Mouse (Mus musculus): ENCODE results near the gene Sycn. TPM values are rescaled to one million over a fixed set of nuclear protein-coding genes. Genes with fewer than 3 reads are reported as not detected.
"Not testable (repeated sequence)": the region's sequence is repeated elsewhere in the genome, so short reads cannot be mapped to it uniquely, and the experiment has no call there.

Sycn gene
- polyA plus RNA-seq, 1 experiment from 2014 or later = not detected

DNA sequence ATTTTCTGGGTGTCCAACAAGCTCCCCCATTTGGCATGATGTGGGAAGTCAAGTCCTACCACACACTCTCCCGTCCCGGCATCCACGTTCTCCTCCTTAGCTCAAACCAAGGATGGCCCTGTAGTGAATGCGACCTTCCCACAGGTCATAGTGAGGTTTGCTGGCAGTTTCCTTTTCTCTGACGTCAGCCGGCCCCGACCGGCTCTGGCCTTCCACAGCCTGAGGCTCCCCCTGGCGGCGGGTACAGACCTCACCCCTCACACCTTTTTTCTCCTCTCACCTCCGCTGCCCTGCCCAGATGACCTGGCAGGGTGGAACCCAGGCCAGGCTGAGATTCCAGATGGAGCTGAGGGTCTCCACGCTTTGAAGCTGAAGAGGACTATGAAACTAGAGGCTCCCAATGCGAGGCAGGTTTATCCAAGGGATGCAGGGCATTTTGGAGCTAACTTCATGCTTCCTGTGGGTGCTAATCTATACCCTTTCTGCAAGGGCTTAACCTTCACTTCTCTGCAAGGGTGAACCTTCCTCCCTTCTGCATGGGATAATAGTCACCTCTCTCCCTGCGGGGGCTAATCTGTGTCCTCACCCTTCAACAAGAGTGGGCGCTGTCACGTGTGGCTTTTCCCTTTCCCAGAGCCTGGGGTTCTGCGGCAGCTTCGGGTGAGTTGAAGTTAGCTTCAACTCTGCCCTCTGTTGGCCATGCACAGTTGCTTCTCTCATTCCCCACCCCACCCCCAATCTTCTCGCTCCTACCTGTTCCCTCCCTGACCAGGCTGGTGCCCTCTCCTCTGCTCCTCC is 12.6 kb upstream of the Sycn start:
- H3K36me3 ChIP-seq (ENCODE audit: control insufficient read depth, insufficient read depth, low read length) = no peaks in the 10 kb centered on the region
- H3K9me3 ChIP-seq (ENCODE audit: control insufficient read depth, low read length) = no peaks in the 10 kb centered on the region
- DNase-seq (ENCODE audit: low spot score) = peak; percentile 88
- no peak overlapping the region for H3K4me2 ChIP-seq (ENCODE audit: low read depth, low read length, severe bottlenecking)
- no peak overlapping the region for H3K4me3 ChIP-seq (ENCODE audit: low read depth, low read length)
- H3K27me3 ChIP-seq (ENCODE audit: control insufficient read depth, insufficient read depth, low read length) = no peaks in the 10 kb centered on the region
- peak; percentile 53; the same call in 1 of the 2 replicates for ATAC-seq (replicated peaks; ENCODE audit: low FRiP score)
- no peak overlapping the region for H3K9ac ChIP-seq (ENCODE audit: low read length)
- H3K4me1 ChIP-seq (replicated peaks; ENCODE audit: control insufficient read depth, insufficient read depth, low read length) = no peaks in the 10 kb centered on the region
- H3K27ac ChIP-seq (ENCODE audit: low read depth, low read length) = no peak overlapping the region
- WGBS = 5% methylated on average over 19 of the region's 19 CpGs

DNA sequence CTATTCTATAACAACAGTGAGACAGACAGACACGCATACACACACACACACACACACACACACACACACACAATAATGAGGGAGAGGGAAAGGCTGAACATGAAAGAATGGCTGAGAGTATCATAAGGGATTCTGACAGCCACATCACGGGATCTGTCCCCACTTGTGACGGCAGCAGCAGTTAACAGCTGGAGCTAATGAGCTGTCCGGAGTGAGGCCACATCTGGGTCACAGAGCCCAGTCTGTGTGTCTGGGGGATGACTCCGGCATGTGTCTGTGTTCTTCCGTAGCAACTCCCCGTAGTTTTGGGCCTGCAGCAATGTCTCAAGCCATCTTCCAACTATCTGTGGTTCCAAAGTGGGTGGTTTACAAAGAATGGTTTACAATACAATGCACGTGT is 8.7 kb upstream of the Sycn start:
- H3K9me3 ChIP-seq (ENCODE audit: control insufficient read depth, low read length) = no peaks in the 10 kb centered on the region
- 71% methylated on average over 8 of the region's 8 CpGs for WGBS
- no peak overlapping the region for H3K4me2 ChIP-seq (ENCODE audit: low read depth, low read length, severe bottlenecking)
- no peak overlapping the region for H3K4me3 ChIP-seq (ENCODE audit: low read depth, low read length)
- no peak overlapping the region for H3K9ac ChIP-seq (ENCODE audit: low read length)
- no peaks in the 10 kb centered on the region for H3K27me3 ChIP-seq (ENCODE audit: control insufficient read depth, insufficient read depth, low read length)
- DNase-seq (ENCODE audit: low spot score) = no peak
- no peaks in the 10 kb centered on the region for H3K4me1 ChIP-seq (replicated peaks; ENCODE audit: control insufficient read depth, insufficient read depth, low read length)
- no peak for ATAC-seq (replicated peaks; ENCODE audit: low FRiP score)
- H3K27ac ChIP-seq (ENCODE audit: low read depth, low read length) = no peak overlapping the region
- no peaks in the 10 kb centered on the region for H3K36me3 ChIP-seq (ENCODE audit: control insufficient read depth, insufficient read depth, low read length)

DNA sequence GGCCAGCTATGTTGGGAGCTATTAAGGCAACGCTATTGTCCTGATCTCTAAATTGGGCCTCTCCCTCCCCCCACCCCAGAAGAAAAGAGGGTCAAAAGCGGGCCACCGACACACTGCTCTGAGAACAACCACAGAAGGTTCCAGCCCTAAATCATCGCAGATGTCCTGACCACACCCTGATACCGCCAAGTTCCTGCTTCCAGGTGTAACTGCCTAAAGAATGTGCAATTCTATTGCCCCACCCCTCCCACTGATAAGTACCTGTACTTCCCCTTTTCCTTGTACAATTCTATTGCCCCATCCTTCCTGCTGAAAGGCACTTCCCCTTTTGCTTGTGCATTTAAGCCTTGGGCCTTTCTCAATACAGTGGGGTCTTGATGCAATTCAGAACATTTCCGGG is 1.8 kb upstream of the Sycn start:
- not testable (repeated sequence) for H3K9ac ChIP-seq (ENCODE audit: low read length); DNase-seq (ENCODE audit: low spot score); H3K27ac ChIP-seq (ENCODE audit: low read depth, low read length); H3K4me1 ChIP-seq (replicated peaks; ENCODE audit: control insufficient read depth, insufficient read depth, low read length); H3K27me3 ChIP-seq (ENCODE audit: control insufficient read depth, insufficient read depth, low read length); H3K9me3 ChIP-seq (ENCODE audit: control insufficient read depth, low read length); H3K4me3 ChIP-seq (ENCODE audit: low read depth, low read length); H3K4me2 ChIP-seq (ENCODE audit: low read depth, low read length, severe bottlenecking); H3K36me3 ChIP-seq (ENCODE audit: control insufficient read depth, insufficient read depth, low read length); ATAC-seq (replicated peaks; ENCODE audit: low FRiP score)
- WGBS = 93% methylated on average over 6 of the region's 6 CpGs

DNA sequence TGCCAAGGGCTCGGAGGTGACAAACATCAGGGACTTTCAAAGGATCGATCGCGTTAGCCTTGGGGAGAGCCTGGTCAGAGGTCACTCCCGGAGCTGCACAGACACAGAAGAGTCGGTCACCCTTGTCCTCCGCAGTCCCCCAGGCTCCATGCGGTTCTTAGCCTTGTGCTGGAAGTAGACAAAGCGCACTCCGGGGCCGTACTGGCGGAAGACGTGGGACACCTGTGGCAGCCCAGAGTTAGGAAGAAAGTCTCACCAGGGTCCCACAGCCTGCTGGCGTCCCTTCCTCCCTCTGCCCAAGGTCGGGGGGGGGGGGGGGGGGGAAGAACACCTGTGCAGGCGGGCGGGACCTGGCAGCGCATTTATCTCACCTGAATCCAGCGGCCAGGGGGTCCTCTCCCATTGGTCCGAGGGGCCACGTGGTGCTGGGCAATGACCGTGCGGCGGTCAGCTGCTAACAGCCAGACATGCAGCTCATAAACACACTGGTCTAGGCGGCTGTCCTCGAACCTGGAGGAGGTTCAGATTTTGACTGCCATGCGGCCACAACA is 3.4 kb downstream of the Sycn start:
- Histone ChIP-seq H3K9me3 (ENCODE audit: control insufficient read depth, low read length) (no peaks in the 10 kb centered on the region), H3K9ac (ENCODE audit: low read length) (no peak overlapping the region), H3K4me2 (ENCODE audit: low read depth, low read length, severe bottlenecking) (peak overlapping the region; percentile 39), H3K36me3 (ENCODE audit: control insufficient read depth, insufficient read depth, low read length) (no peaks in the 10 kb centered on the region), H3K4me1 (replicated peaks; ENCODE audit: control insufficient read depth, insufficient read depth, low read length) (peaks cover 4% of the 10 kb centered on the region), H3K27me3 (ENCODE audit: control insufficient read depth, insufficient read depth, low read length) (peaks cover 30% of the 10 kb centered on the region), H3K4me3 (ENCODE audit: low read depth, low read length) (peak overlapping the region; percentile 18; the same call in 1 of the 2 replicates), H3K27ac (ENCODE audit: low read depth, low read length) (no peak overlapping the region)
- 0 out of 2 replicates have a peak, but pooled peaks have one; percentile 7 for ATAC-seq (replicated peaks; ENCODE audit: low FRiP score)
- peak; percentile 63 for DNase-seq (ENCODE audit: low spot score)
- 5% methylated on average over 26 of the region's 27 CpGs for WGBS

DNA sequence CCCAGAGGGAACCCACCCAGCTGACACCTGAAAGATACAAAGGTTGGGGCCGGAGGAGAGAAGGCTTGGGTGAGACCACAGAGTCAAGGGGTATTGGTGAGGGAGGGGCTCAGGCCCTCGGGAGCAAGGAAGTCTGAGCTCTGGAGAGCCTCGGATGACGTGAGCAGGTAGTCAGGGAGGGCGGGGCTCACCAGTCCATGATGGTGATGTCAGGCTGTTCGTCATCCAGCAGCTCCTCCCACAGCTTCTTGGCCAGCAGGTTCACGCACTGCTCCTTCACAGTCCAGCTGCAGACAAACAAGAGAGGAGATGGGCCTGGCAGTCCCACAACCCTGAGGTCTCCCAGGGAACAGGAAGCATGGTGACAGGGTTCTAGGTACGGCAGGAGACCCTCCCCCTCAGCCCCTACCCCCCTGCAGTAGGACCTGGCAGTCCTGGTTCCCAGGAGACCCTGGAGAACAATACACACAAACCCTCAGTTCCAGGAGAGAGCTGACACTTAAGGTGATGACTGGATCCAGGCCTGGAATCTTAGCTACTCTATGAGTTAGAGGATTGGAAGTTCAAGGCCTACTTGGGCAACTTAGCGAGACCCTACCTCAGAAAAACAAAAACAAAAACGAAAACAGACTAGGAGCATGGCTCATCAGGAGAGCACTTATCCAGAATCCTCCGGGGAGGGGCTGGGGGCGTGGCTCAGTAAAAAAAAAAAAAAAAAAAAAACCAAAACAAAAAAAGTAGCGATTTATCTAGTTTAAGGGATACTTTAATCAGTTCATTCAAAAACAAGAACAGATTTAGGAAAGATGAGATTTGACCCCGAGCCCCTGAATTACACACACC is 4.6 kb downstream of the Sycn start:
- Histone ChIP-seq H3K4me3 (ENCODE audit: low read depth, low read length) (no peak overlapping the region), H3K27me3 (ENCODE audit: control insufficient read depth, insufficient read depth, low read length) (peaks cover 30% of the 10 kb centered on the region), H3K4me1 (replicated peaks; ENCODE audit: control insufficient read depth, insufficient read depth, low read length) (peaks cover 4% of the 10 kb centered on the region), H3K27ac (ENCODE audit: low read depth, low read length) (no peak overlapping the region), H3K9me3 (ENCODE audit: control insufficient read depth, low read length) (no peaks in the 10 kb centered on the region), H3K4me2 (ENCODE audit: low read depth, low read length, severe bottlenecking) (no peak overlapping the region), H3K9ac (ENCODE audit: low read length) (no peak overlapping the region), H3K36me3 (ENCODE audit: control insufficient read depth, insufficient read depth, low read length) (no peaks in the 10 kb centered on the region)
- peak; percentile 57 for DNase-seq (ENCODE audit: low spot score)
- 22% methylated on average over 14 of the region's 14 CpGs for WGBS
- ATAC-seq (replicated peaks; ENCODE audit: low FRiP score) = no peak

DNA sequence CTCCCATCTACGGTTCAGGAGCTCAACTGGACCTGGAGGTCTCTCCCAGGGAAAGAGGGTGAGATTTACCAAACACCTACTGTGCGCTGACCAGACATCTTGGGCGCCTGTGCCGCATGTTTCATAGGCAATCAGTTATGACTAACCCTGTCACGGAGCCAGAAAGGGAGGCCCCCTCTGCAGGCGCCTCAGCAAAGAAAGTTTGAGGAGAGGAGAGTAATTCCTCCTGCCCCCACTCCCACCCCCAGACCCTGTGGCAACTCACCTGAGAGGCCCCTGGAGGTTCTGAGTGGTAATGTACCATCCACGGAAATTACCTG is 5.2 kb downstream of the Sycn start:
- H3K27me3 ChIP-seq (ENCODE audit: control insufficient read depth, insufficient read depth, low read length) = peaks cover 30% of the 10 kb centered on the region
- WGBS = 48% methylated on average over 7 of the region's 7 CpGs
- no peak overlapping the region for H3K4me3 ChIP-seq (ENCODE audit: low read depth, low read length)
- DNase-seq (ENCODE audit: low spot score) (no peak), ATAC-seq (replicated peaks; ENCODE audit: low FRiP score) (no peak)
- H3K4me1 ChIP-seq (replicated peaks; ENCODE audit: control insufficient read depth, insufficient read depth, low read length) = peaks cover 4% of the 10 kb centered on the region
- no peak overlapping the region for H3K4me2 ChIP-seq (ENCODE audit: low read depth, low read length, severe bottlenecking)
- no peaks in the 10 kb centered on the region for H3K36me3 ChIP-seq (ENCODE audit: control insufficient read depth, insufficient read depth, low read length)
- H3K9me3 ChIP-seq (ENCODE audit: control insufficient read depth, low read length) = no peaks in the 10 kb centered on the region
- no peak overlapping the region for H3K27ac ChIP-seq (ENCODE audit: low read depth, low read length)
- H3K9ac ChIP-seq (ENCODE audit: low read length) = no peak overlapping the region

DNA sequence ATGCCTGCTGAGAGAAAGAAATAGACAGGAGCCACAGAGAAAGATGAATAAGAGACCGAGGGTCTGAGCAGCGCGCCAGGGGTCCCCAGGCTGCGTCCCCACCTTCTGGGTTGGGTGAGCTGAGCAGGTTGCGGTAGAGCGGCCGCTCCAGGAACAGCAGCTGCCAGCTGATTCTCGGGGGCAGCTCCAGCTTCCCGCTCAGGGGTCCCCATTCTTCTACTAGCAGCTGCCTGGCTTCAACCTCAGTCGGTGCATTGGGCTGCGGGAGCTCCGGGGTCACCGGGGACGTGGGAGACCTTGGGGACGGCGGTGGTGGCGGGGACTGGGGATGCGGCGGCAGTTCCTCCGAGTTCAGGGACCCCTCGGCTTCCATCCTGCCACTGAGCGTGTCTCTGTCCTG is 6.0 kb downstream of the Sycn start:
- peak overlapping the region; percentile 47 for H3K4me2 ChIP-seq (ENCODE audit: low read depth, low read length, severe bottlenecking)
- H3K9ac ChIP-seq (ENCODE audit: low read length) = peak overlapping the region; percentile 12; the same call in 1 of the 2 replicates
- no peaks in the 10 kb centered on the region for H3K9me3 ChIP-seq (ENCODE audit: control insufficient read depth, low read length)
- 2% methylated on average over 22 of the region's 22 CpGs for WGBS
- DNase-seq (ENCODE audit: low spot score) (no peak), ATAC-seq (replicated peaks; ENCODE audit: low FRiP score) (no peak)
- peak overlapping the region; percentile 21 for H3K4me3 ChIP-seq (ENCODE audit: low read depth, low read length)
- H3K27me3 ChIP-seq (ENCODE audit: control insufficient read depth, insufficient read depth, low read length) = peaks cover 30% of the 10 kb centered on the region
- H3K36me3 ChIP-seq (ENCODE audit: control insufficient read depth, insufficient read depth, low read length) = no peaks in the 10 kb centered on the region
- H3K27ac ChIP-seq (ENCODE audit: low read depth, low read length) = no peak overlapping the region
- peaks cover 4% of the 10 kb centered on the region for H3K4me1 ChIP-seq (replicated peaks; ENCODE audit: control insufficient read depth, insufficient read depth, low read length)

DNA sequence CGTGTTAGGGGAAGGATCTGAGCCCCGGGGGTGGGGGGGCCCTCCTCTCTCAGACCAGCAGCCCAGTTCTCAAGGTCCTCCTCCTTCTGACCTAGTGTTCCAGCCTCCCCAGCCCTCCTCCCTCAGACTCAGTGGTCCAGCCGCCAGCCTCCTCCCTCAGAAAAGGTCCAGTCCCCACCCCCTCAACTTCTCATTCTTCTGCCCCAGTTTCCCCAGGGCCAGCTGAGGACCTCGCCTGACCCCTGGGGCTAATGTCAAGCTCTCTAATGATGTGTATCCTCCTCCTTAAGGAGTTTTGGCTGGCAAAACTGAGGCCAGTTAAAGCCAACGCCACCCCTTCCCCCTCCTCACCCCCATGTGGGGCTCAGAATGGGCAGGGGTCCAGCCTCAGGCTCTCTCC is 6.5 kb downstream of the Sycn start, which contains the start of gene Nccrp1:
Gene Nccrp1, minus strand, starts transcription at position 101 of the 400 bp plus-strand sequence.
- Histone ChIP-seq H3K36me3 (ENCODE audit: control insufficient read depth, insufficient read depth, low read length) (no peaks in the 10 kb centered on the region), H3K27me3 (ENCODE audit: control insufficient read depth, insufficient read depth, low read length) (peaks cover 30% of the 10 kb centered on the region), H3K4me3 (ENCODE audit: low read depth, low read length) (peak within 1 kb of the TSS; percentile 21), H3K9ac (ENCODE audit: low read length) (peak within 1 kb of the TSS; percentile 12; the same call in 1 of the 2 replicates), H3K9me3 (ENCODE audit: control insufficient read depth, low read length) (no peaks in the 10 kb centered on the region), H3K27ac (ENCODE audit: low read depth, low read length) (no peak within 1 kb of the TSS), H3K4me2 (ENCODE audit: low read depth, low read length, severe bottlenecking) (peak within 1 kb of the TSS; percentile 47), H3K4me1 (replicated peaks; ENCODE audit: control insufficient read depth, insufficient read depth, low read length) (peaks cover 4% of the 10 kb centered on the region)
- ATAC-seq (replicated peaks; ENCODE audit: low FRiP score) (no peak), DNase-seq (ENCODE audit: low spot score) (no peak)
- WGBS = 1% methylated on average over 4 of the region's 5 CpGs

Measured in forebrain, embryonic 11.5 days (tissue).